Mouse (Mus musculus): ENCODE measurements around the gene Pbx2. TPM values are rescaled to one million over a fixed set of nuclear protein-coding genes. Genes with fewer than 3 reads are reported as not detected.
A peak's percentile ranks its signal among the peaks of the same experiment; 100 is the strongest.

The Pbx2 gene
- polyA plus RNA-seq, 1 experiment from 2014 or later = 8.5 TPM

DNA sequence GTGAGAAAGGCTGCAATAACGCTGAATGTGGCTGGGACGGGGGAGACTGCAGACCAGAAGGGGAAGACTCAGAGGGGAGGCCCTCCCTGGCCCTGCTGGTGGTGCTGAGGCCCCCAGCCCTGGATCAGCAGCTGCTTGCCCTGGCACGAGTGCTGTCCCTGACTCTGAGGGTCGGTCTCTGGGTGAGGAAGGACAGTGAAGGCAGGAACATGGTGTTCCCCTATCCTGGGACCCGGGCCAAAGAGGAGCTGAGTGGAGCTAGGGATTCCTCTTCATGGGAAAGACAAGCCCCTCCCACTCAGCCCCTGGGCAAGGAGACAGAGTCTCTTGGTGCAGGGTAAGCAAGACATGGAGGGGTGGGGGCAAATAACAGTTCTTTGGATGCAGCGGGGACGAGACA lies 7.7 kb upstream of the Pbx2 start:
- H3K4me1 ChIP-seq = peaks cover 17% of the 10 kb centered on the region
- H3K4me2 ChIP-seq = no peak overlapping the region
- no peak overlapping the region for H3K27ac ChIP-seq
- no peak for ATAC-seq (ENCODE audit: insufficient read depth, low FRiP score, low read depth)
- WGBS = 55% methylated on average over 7 of the region's 7 CpGs
- H3K9ac ChIP-seq = no peak overlapping the region
- no peak overlapping the region for H3K4me3 ChIP-seq (replicated peaks)
- no peaks in the 10 kb centered on the region for H3K36me3 ChIP-seq
- H3K27me3 ChIP-seq (replicated peaks) = no peaks in the 10 kb centered on the region
- no peaks in the 10 kb centered on the region for H3K9me3 ChIP-seq

DNA sequence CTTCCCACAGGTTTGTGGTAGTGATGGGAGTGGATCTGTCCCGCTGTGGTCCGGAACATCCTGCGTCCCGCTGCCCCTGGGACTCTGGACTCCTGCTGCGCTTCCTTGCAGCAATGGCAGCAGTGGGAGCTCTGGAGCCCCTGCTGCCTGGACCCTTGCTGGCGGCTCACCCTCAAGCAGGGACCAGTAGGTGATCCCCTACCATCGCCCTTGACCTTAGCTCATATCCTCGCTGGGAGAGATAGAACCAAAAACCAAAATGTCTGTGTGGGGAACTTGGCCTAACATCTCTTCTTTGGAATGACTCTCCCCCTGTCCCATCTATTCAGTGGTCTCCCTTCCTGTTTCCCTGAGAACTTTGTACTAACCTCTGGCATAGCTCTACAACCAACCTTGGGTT lies 7.2 kb upstream of the Pbx2 start:
- no peak overlapping the region for H3K4me2 ChIP-seq
- no peak overlapping the region for H3K9ac ChIP-seq
- ATAC-seq (ENCODE audit: insufficient read depth, low FRiP score, low read depth) = no peak
- H3K36me3 ChIP-seq = no peaks in the 10 kb centered on the region
- no peaks in the 10 kb centered on the region for H3K27me3 ChIP-seq (replicated peaks)
- WGBS = 90% methylated on average over 8 of the region's 8 CpGs
- peaks cover 20% of the 10 kb centered on the region for H3K4me1 ChIP-seq
- no peak overlapping the region for H3K27ac ChIP-seq
- no peak overlapping the region for H3K4me3 ChIP-seq (replicated peaks)
- H3K9me3 ChIP-seq = no peaks in the 10 kb centered on the region

DNA sequence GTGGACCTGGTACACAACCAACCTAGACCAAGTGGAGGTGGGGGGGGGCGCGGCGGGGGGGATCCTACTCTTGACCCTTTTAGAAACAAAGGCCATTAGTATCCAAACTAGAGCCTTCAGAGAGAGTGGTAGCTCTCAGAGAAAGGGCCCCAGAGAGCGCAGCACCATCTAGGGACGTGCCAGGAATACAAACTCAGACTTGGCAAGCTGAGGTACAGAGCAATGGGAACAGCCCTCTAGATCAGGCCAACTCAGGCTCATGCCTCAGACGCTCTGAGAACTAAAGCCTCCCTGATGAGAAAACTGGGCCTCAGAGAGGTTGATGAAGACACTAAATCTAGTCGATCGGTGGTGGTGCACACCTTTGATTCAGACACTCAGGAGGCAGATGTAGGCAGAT lies 5.9 kb upstream of the Pbx2 start:
- H3K4me3 ChIP-seq (replicated peaks) = no peak overlapping the region
- H3K4me1 ChIP-seq = peaks cover 32% of the 10 kb centered on the region
- no peaks in the 10 kb centered on the region for H3K27me3 ChIP-seq (replicated peaks)
- H3K9me3 ChIP-seq = no peaks in the 10 kb centered on the region
- no peak overlapping the region for H3K27ac ChIP-seq
- H3K36me3 ChIP-seq = no peaks in the 10 kb centered on the region
- WGBS = 90% methylated on average over 8 of the region's 8 CpGs
- H3K4me2 ChIP-seq = no peak overlapping the region
- ATAC-seq (ENCODE audit: insufficient read depth, low FRiP score, low read depth) = no peak
- no peak overlapping the region for H3K9ac ChIP-seq

DNA sequence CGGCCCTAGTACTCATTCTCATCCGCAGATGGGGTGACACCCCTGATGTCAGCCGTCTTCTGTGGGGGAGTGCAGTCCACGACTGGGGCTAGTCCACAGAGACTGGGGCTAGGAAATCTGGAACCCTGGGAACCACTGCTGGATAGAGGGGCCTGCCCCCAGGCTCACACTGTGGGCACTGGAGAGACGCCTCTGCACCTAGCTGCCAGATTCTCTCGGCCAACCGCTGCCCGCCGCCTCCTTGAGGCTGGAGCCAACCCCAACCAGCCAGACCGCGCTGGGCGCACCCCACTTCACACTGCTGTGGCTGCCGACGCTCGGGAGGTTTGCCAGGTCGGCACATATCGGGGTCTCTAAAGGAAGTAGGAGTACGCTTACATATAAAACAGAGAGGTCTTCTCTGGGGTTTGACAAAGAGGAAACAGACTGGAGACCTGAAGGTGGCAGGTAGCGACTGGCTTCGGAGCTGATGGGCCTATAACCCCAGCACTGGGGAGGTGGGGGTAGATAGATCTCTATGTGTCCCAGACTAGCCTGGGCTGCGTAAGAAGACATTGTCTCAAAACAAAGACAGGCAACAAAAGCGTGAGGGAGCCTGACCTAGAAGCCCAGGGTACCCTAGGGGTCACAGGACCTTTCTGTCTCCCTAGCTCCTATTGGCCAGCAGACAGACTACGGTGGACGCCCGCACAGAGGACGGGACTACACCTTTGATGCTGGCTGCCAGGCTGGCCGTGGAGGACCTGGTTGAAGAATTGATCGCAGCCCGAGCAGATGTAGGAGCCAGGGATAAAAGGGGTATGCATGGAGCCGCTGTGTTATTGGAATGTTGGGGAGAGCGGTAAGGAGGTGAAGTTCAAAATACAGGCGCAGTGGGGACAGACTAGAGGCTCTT lies 4.9 kb upstream of the Pbx2 start:
- Histone ChIP-seq H3K9ac (peak overlapping the region; percentile 88), H3K27ac (peak overlapping the region; percentile 99), H3K36me3 (no peaks in the 10 kb centered on the region), H3K4me2 (peak overlapping the region; percentile 97), H3K4me3 (replicated peaks) (peak overlapping the region; percentile 87), H3K9me3 (no peaks in the 10 kb centered on the region), H3K27me3 (replicated peaks) (no peaks in the 10 kb centered on the region), H3K4me1 (peaks cover 42% of the 10 kb centered on the region)
- ATAC-seq (ENCODE audit: insufficient read depth, low FRiP score, low read depth) = 0 out of 2 replicates have a peak, but pooled peaks have one; percentile 0
- WGBS = 31% methylated on average over 32 of the region's 32 CpGs

DNA sequence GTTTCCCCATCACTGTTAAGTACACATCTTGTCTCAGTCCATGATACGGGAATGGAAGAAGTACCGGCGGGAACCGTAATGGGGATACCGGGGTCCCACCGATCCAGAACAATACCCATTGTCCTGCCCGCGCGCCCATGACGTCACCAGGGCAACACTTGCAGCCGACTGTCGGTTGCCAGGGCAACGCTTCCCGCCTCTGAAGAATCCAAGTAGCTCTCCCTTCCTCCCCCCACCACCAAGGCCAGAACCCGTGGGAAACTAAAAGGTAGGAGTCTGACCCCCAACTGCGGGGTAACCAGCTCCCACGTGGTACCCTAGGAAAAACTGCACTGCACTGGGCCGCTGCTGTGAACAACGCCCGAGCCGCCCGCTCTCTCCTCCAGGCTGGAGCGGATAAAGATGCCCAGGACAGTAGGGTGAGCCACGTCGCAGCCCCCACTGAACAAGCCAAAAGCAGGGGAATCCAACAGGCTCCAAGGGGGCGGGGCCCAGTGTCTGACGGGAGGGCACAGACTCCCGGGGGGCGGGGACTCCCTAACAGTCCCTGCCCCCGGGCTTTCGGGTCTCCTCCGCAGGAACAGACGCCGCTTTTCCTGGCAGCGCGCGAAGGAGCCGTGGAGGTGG lies 4.2 kb upstream of the Pbx2 start:
- Histone ChIP-seq H3K4me1 (peaks cover 48% of the 10 kb centered on the region), H3K36me3 (no peaks in the 10 kb centered on the region), H3K9ac (peak overlapping the region; percentile 88), H3K4me3 (replicated peaks) (peak overlapping the region; percentile 87), H3K27ac (peak overlapping the region; percentile 99), H3K9me3 (no peaks in the 10 kb centered on the region), H3K4me2 (peak overlapping the region; percentile 97), H3K27me3 (replicated peaks) (no peaks in the 10 kb centered on the region)
- 1% methylated on average over 38 of the region's 38 CpGs for WGBS
- ATAC-seq (ENCODE audit: insufficient read depth, low FRiP score, low read depth) = peak; percentile 80

DNA sequence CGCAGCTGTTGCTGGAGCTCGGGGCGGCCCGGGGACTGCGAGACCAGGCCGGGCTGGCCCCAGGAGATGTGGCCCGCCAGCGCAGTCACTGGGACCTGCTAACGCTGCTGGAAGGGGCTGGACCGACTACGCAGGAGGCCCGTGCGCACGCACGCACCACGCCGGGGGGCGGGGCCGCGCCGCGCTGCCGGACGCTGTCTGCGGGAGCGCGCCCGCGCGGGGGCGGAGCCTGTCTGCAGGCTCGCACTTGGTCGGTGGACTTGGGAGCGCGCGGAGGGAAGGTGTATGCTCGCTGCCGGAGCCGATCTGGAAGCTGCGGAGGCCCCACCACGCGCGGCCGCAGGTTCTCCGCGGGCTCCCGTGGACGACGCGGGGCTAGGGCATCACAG lies 3.6 kb upstream of the Pbx2 start:
- peak; percentile 88 for ATAC-seq (ENCODE audit: insufficient read depth, low FRiP score, low read depth)
- peaks cover 48% of the 10 kb centered on the region for H3K4me1 ChIP-seq
- WGBS = under 1% methylated on average over 47 of the region's 50 CpGs

DNA sequence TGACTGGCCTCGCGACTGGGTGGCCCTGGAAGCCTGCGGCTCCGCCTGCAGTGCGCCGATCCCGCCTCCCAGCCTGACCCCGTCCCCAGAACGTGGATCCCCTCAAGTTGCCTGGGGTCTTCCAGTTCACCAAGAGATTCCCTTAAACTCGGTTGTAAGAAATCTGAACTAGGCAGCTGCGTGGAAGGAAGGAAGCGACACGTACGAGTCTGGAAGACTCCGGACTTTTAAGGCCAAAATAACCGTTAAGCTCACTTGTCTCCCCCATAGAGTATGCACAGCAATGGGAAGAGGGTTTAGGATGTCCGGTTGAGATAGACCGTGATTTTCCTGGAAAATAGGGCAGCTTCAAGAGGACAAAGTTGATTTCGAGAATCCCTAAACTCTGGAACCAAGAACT lies 3.3 kb upstream of the Pbx2 start:
- ATAC-seq (ENCODE audit: insufficient read depth, low FRiP score, low read depth) = 0 out of 2 replicates have a peak, but pooled peaks have one; percentile 0
- WGBS = 4% methylated on average over 19 of the region's 19 CpGs
- peaks cover 48% of the 10 kb centered on the region for H3K4me1 ChIP-seq

More for the DNA sequence above, 3.6 kb upstream of the Pbx2 start:
- peak overlapping the region; percentile 87 for H3K4me3 ChIP-seq (replicated peaks)
- H3K9me3 ChIP-seq = no peaks in the 10 kb centered on the region
- no peaks in the 10 kb centered on the region for H3K36me3 ChIP-seq
- H3K27me3 ChIP-seq (replicated peaks) = no peaks in the 10 kb centered on the region
- H3K4me2 ChIP-seq = peak overlapping the region; percentile 97
- H3K9ac ChIP-seq = peak overlapping the region; percentile 88
- peak overlapping the region; percentile 99 for H3K27ac ChIP-seq

DNA sequence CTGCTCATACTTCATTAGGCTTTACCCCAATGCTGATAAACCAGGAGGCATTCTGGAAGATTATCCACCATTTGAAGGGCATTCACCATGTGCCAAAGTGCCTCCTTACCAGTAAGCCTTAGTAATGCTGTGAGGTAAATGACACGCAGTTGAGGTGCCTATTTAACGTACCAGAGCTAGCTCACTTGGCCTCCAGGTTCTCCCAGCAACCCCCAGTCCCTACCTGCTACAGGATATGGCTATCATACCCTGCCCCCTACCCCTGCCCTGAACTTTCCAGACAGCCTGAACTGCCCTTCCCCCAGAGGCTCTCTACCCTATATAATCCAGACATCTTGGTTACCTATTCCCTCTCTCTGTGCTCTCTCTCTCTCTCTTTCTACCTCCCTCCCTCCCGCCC lies 2.3 kb upstream of the Pbx2 start:
- no peaks in the 10 kb centered on the region for H3K36me3 ChIP-seq
- no peak overlapping the region for H3K4me3 ChIP-seq (replicated peaks)
- H3K9me3 ChIP-seq = no peaks in the 10 kb centered on the region
- H3K27me3 ChIP-seq (replicated peaks) = no peaks in the 10 kb centered on the region
- H3K4me2 ChIP-seq = peak overlapping the region; percentile 87; the same call in 1 of the 2 replicates
- H3K27ac ChIP-seq = no peak overlapping the region
- peaks cover 49% of the 10 kb centered on the region for H3K4me1 ChIP-seq
- ATAC-seq (ENCODE audit: insufficient read depth, low FRiP score, low read depth) = no peak
- no peak overlapping the region for H3K9ac ChIP-seq
- 66% methylated on average over 3 of the region's 3 CpGs for WGBS

More for the DNA sequence above, 3.3 kb upstream of the Pbx2 start:
- Histone ChIP-seq H3K4me3 (replicated peaks) (peak overlapping the region; percentile 87), H3K9me3 (no peaks in the 10 kb centered on the region), H3K27ac (peak overlapping the region; percentile 99), H3K9ac (peak overlapping the region; percentile 88), H3K27me3 (replicated peaks) (no peaks in the 10 kb centered on the region), H3K36me3 (no peaks in the 10 kb centered on the region), H3K4me2 (peak overlapping the region; percentile 97)

DNA sequence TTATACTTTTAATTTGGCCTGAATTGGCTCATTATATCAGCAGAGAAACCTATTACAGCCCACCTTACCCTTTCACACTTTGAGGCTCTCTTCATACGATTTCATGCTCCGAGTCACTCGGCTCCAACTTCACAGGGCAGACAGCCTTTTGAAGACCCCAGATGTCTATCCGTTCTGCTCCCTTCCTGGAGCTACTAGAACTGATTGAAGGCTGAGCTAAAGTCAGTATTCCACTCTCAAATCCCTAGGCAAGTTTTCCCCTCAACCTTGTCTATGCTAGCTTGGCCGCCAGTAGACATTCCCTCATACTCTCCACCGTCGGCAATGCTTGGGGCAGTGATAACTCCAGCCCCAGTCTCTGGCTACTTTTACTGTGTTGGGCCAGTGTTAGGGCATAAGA lies 1.9 kb upstream of the Pbx2 start:
- H3K27ac ChIP-seq = peak overlapping the region; percentile 96
- H3K36me3 ChIP-seq = no peaks in the 10 kb centered on the region
- ATAC-seq (ENCODE audit: insufficient read depth, low FRiP score, low read depth) = no peak
- peak overlapping the region; percentile 87 for H3K4me2 ChIP-seq
- H3K9ac ChIP-seq = no peak overlapping the region
- peak overlapping the region; percentile 13; the same call in 1 of the 2 replicates for H3K4me3 ChIP-seq (replicated peaks)
- no peaks in the 10 kb centered on the region for H3K27me3 ChIP-seq (replicated peaks)
- peaks cover 53% of the 10 kb centered on the region for H3K4me1 ChIP-seq
- WGBS = 38% methylated on average over 7 of the region's 7 CpGs
- no peaks in the 10 kb centered on the region for H3K9me3 ChIP-seq

DNA sequence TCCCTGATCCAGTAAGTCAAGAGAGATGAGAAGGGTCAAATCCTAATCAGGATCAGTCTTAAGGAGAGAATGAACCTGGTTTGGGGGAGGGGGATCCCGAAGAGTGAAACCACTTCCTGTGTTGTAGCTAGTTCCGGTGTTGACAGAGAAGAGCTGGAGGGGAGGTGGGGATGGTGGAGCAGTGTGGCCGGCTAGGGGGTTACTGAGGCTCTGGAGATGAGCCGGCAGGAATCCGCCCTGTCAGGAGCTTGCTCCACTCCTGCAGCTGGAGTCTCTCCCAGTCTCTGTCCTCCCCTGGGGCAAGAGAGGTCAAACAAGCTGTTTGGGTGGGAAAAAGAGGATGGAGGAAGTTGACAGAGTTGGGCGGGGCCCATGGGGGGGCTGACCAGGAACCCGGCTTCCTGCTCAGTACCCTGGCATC lies 1.4 kb upstream of the Pbx2 start, which contains the start of gene Gpsm3:
Gene Gpsm3 (plus strand): TSS at position 126 of the 421 bp plus-strand sequence.
- Histone ChIP-seq H3K27me3 (replicated peaks) (no peaks in the 10 kb centered on the region), H3K4me1 (peaks cover 58% of the 10 kb centered on the region), H3K4me3 (replicated peaks) (peak within 1 kb of the TSS; percentile 13), H3K9me3 (no peaks in the 10 kb centered on the region), H3K4me2 (peak within 1 kb of the TSS; percentile 87), H3K9ac (peak within 1 kb of the TSS; percentile 16; the same call in 1 of the 2 replicates), H3K36me3 (peaks cover 4% of the 10 kb centered on the region; the same call in 1 of the 2 replicates), H3K27ac (peak within 1 kb of the TSS; percentile 96)
- ATAC-seq (ENCODE audit: insufficient read depth, low FRiP score, low read depth) = no peak
- 14% methylated on average over 7 of the region's 7 CpGs for WGBS

DNA sequence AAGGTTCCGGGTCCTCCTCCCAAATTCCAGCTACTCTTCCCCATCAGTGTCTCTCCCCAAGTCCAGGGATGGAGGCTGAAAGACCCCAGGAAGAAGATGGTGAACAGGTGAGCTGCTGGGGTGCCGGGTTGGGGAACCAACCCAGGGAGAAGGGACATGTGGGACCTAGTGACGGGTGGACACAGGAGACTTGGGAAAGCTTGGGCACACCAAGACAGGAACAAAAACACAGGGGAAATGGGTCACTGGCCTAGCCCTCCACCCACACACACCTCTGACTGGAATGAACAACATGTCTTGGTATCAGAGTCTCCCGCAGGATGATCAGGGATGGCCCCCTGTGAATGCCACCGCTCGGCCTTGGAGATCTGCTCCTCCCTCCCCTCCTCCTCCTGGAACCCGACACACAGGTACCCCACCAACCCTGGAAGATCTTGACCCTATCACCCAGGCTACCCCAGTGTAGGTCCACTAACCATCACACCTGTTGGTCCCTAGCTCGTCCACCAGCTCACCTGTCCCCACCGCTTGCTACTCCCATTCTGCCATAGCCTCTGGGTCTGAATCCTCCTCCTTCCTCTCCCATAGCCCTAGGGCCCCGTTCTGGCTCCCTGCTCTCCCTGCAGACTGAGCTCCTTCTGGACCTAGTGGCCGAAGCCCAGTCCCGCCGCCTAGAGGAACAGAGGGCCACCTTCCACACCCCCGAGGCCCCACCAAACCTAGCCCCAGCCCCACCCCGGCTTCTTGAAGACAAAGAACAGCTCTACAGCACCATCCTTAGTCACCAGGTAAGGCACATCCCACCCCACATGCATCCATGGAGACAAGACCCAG lies 695 bp upstream of the Pbx2 start:
- H3K27ac ChIP-seq = peak overlapping the region; percentile 96
- H3K27me3 ChIP-seq (replicated peaks) = no peaks in the 10 kb centered on the region
- no peak for ATAC-seq (ENCODE audit: insufficient read depth, low FRiP score, low read depth)
- 66% methylated on average over 15 of the region's 15 CpGs for WGBS
- H3K4me3 ChIP-seq (replicated peaks) = peak overlapping the region; percentile 13
- H3K9me3 ChIP-seq = no peaks in the 10 kb centered on the region
- peaks cover 63% of the 10 kb centered on the region for H3K4me1 ChIP-seq
- H3K9ac ChIP-seq = peak overlapping the region; percentile 16; the same call in 1 of the 2 replicates
- H3K4me2 ChIP-seq = peak overlapping the region; percentile 87
- peaks cover 7% of the 10 kb centered on the region; the same call in 1 of the 2 replicates for H3K36me3 ChIP-seq
